Comparison of ENCODE assay signal across 17 mouse cellular contexts in the genomic region with DNA sequence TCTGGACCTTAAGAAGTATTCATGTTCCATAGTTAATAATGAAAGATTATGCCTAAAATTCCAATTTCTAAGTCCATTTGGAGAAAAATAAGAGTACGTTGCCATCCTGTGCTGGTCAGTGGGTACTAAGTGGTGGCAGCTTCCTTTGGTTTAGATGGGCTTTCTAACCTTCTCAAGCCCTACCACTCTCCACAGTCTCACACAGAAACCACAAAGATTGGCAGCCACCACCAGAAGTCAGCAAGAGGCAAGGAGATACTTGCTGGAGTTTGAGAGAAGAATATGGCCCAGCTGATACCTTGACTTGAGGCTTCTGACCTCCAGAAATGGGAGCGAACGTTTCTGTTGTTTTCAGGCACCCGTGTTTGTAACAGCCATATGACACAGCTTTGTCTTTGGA. TPM values are rescaled to one million over a fixed set of nuclear protein-coding genes. Genes with fewer than 3 reads are reported as not detected.
A peak's percentile ranks its signal among the peaks of the same experiment; 100 is the strongest.
DNase-seq lines count a peak whose midpoint lies in the region; ATAC-seq and TF ChIP-seq lines count a peak whose summit lies in the region.
"Had no signal": no experiment of that assay in that cellular context is flagged by ENCODE, and none has a peak within 500 bp of the region (broad histone marks: within the 10 kb centered on the region; RNA-seq: fewer than 3 reads in every experiment).

No protein-coding gene starts in this region.

- no peak for TF ChIP-seq EP300 in liver, embryonic 14.5 days (IDR thresholded peaks at IDR 0.05; ENCODE audit: low read depth)

- no peak overlapping the region for H3K4me3 ChIP-seq in gastrocnemius, adult 2 months
- H3K4me3 ChIP-seq in liver, embryonic 12.5 days, result no peak overlapping the region
- H3K4me3 ChIP-seq in liver, embryonic 11.5 days (ENCODE audit: low read depth, low read length), result no peak overlapping the region
- no peak overlapping the region for H3K4me3 ChIP-seq in liver, embryonic 14.5 days (ENCODE audit: insufficient read depth in 1 of 2, low read depth in 2 of 2, low read length in 2 of 2)
- H3K4me3 ChIP-seq: embryonic facial prominence, embryonic 15.5 days; erythroblast, embryonic 14.5 days; heart, embryonic 13.5 days; hindbrain, embryonic 12.5 days had no signal

- no peak for DNase-seq in gastrocnemius, adult 2 months
- no peak for DNase-seq in gastrocnemius, adult 8-10 months (ENCODE audit: low spot score in 2 of 2)
- no peak for DNase-seq in liver, embryonic 11.5 days (ENCODE audit: low spot score)
- DNase-seq in liver, embryonic 14.5 days (ENCODE audit: low read depth in 3 of 3, low spot score in 3 of 3), result no peak
- no peak for DNase-seq in kidney, adult 11 months
- DNase-seq: embryo, embryonic 11 days; gastrocnemius, postnatal 25 days had no signal

- H3K27me3 ChIP-seq in liver, embryonic 12.5 days (replicated peaks), result no peaks in the 10 kb centered on the region
- H3K27me3 ChIP-seq in liver, embryonic 11.5 days (replicated peaks; ENCODE audit: control insufficient read depth, insufficient read depth, low read length), result no peaks in the 10 kb centered on the region
- H3K27me3 ChIP-seq in liver, embryonic 14.5 days (ENCODE audit: control insufficient read depth, insufficient read depth, low read length), result no peaks in the 10 kb centered on the region
- H3K27me3 ChIP-seq: CH12.LX; embryonic facial prominence, embryonic 15.5 days; heart, embryonic 13.5 days; hindbrain, embryonic 12.5 days; Patski had no signal

- H3K9ac ChIP-seq in liver, embryonic 12.5 days, result no peak overlapping the region
- H3K9ac ChIP-seq in liver, embryonic 11.5 days (ENCODE audit: low read depth, low read length), result no peak overlapping the region
- H3K9ac ChIP-seq in liver, embryonic 14.5 days (replicated peaks), result no peak overlapping the region
- H3K9ac ChIP-seq: embryonic facial prominence, embryonic 15.5 days; heart, embryonic 13.5 days; hindbrain, embryonic 12.5 days had no signal

- no peak overlapping the region for H3K4me2 ChIP-seq in liver, embryonic 12.5 days
- H3K4me2 ChIP-seq in liver, embryonic 11.5 days, result no peak overlapping the region
- H3K4me2 ChIP-seq in liver, embryonic 14.5 days (ENCODE audit: low read depth), result no peak overlapping the region
- H3K4me2 ChIP-seq: embryonic facial prominence, embryonic 15.5 days; hindbrain, embryonic 12.5 days had no signal

- peaks cover 97% of the 10 kb centered on the region for H3K4me1 ChIP-seq in liver, embryonic 12.5 days
- peaks cover 32% of the 10 kb centered on the region for H3K4me1 ChIP-seq in liver, embryonic 11.5 days (replicated peaks; ENCODE audit: control insufficient read depth, insufficient read depth, low read length)
- peaks cover 68 to 88% of the 10 kb centered on the region in 2 experiments for H3K4me1 ChIP-seq in liver, embryonic 14.5 days (replicated peaks; ENCODE audit: control insufficient read depth in 2 of 2, insufficient read depth in 2 of 2, low read length in 1 of 2)

- intact Hi-C loops in gastrocnemius, adult 2 months (cut with DNase I), result loop anchor here (2.0 kb wide), 1 partner anchor 33 kb away; no protein-coding TSS in a partner anchor

- 48% methylated on average over 4 of the region's 4 CpGs for WGBS in liver, embryonic 12.5 days (ENCODE audit: insufficient replicate concordance)
- 62% methylated on average over 4 of the region's 4 CpGs for WGBS in liver, embryonic 11.5 days
- WGBS in liver, embryonic 14.5 days (ENCODE audit: insufficient replicate concordance), result 40% methylated on average over 4 of the region's 4 CpGs

- no peak for ATAC-seq in liver, embryonic 12.5 days
- ATAC-seq in liver, embryonic 11.5 days (replicated peaks; ENCODE audit: low FRiP score), result no peak
- no peak for ATAC-seq in liver, embryonic 14.5 days (ENCODE audit: insufficient read depth)
- peak; percentile 40; the same call in 1 of the 2 replicates for ATAC-seq in megakaryocyte progenitor cell, adult 5-6 weeks (replicated peaks; ENCODE audit: poor library complexity)
- no peak for ATAC-seq in CD4-positive, CD25-positive, alpha-beta regulatory T cell, adult 4 months
- ATAC-seq: activated CD4-positive, CD25-positive, alpha-beta regulatory T cell, adult 4 months; Patski had no signal

- no peaks in the 10 kb centered on the region for H3K9me3 ChIP-seq in liver, embryonic 12.5 days (replicated peaks)
- no peaks in the 10 kb centered on the region for H3K9me3 ChIP-seq in liver, embryonic 11.5 days (ENCODE audit: control insufficient read depth, low read length)
- H3K9me3 ChIP-seq in liver, embryonic 14.5 days (ENCODE audit: control insufficient read depth, low read length), result no peaks in the 10 kb centered on the region
- H3K9me3 ChIP-seq: embryonic facial prominence, embryonic 15.5 days; heart, embryonic 13.5 days; hindbrain, embryonic 12.5 days had no signal

- peak overlapping the region; percentile 76; the same call in 1 of the 2 replicates for H3K27ac ChIP-seq in gastrocnemius, adult 2 months
- H3K27ac ChIP-seq in liver, embryonic 12.5 days, result peak overlapping the region; percentile 99
- H3K27ac ChIP-seq in liver, embryonic 11.5 days (ENCODE audit: low read depth, low read length), result no peak overlapping the region
- peak overlapping the region; percentile 64 for H3K27ac ChIP-seq in liver, embryonic 14.5 days
- H3K27ac ChIP-seq: embryonic facial prominence, embryonic 15.5 days had no signal

- H3K36me3 ChIP-seq in liver, embryonic 12.5 days, result no peaks in the 10 kb centered on the region
- no peaks in the 10 kb centered on the region for H3K36me3 ChIP-seq in liver, embryonic 11.5 days (ENCODE audit: control insufficient read depth, insufficient read depth, low read length)
- no peaks in the 10 kb centered on the region for H3K36me3 ChIP-seq in liver, embryonic 14.5 days (replicated peaks; ENCODE audit: control insufficient read depth, insufficient read depth, low read depth)
- H3K36me3 ChIP-seq: embryonic facial prominence, embryonic 15.5 days; heart, embryonic 13.5 days; hindbrain, embryonic 12.5 days had no signal

- TF ChIP-seq CTCF in gastrocnemius, adult 2 months (IDR thresholded peaks at IDR 0.05), result no peak
- no peak for TF ChIP-seq CTCF in liver, embryonic 14.5 days (IDR thresholded peaks at IDR 0.05; ENCODE audit: low read depth)

RNA-seq across cellular contexts. Expression of a gene that starts 34.3 kb away (rescaled TPM):
- total RNA-seq in gastrocnemius, adult 2 months (2021), result 100 to 1,000 TPM in 1 of 2 experiments, 10 to 100 TPM in 1; 95.0 to 120 TPM
- total RNA-seq in gastrocnemius, adult 8-10 months (2022), result 100 to 1,000 TPM in 2 of 4 experiments, 10 to 100 TPM in 2; 81.9 to 144 (median 103) TPM
- polyA plus RNA-seq in liver, embryonic 12.5 days (2016; fragmentation: Nextera tagmentation; extraction: Ambion mirVana), result 21.5 and 24.7 TPM in 2 replicates
- 14.4 and 15.8 TPM in 2 replicates for polyA plus RNA-seq in liver, embryonic 11.5 days (2014; fragmentation: Nextera tagmentation; extraction: Ambion mirVana)
- 21.5 and 25.1 TPM in 2 replicates for polyA plus RNA-seq in liver, embryonic 14.5 days (2012; rRNA removed)
- polyA plus RNA-seq in liver, embryonic 14.5 days (2014; fragmentation: Nextera tagmentation; extraction: Ambion mirVana), result 28.7 and 29.4 TPM in 2 replicates
- 9.4 and 15.3 TPM in 2 replicates for total RNA-seq in megakaryocyte progenitor cell, adult 5-6 weeks (2015)
- 7.7 and 8.3 TPM in 2 replicates for total RNA-seq in megakaryocyte progenitor cell, adult 5-6 weeks (2017)
- polyA plus RNA-seq in CD4-positive, CD25-positive, alpha-beta regulatory T cell, adult 4 months (2017; shearing (Covaris generic)), result 1 to 10 TPM; 5.8 to 7.2 TPM
